Mouse (Mus musculus) leukemia stem cell, adult 10-12 weeks (primary cell): Measurements from ENCODE around the gene Washc1. TPM values are rescaled to one million over a fixed set of nuclear protein-coding genes. Genes with fewer than 3 reads are reported as not detected.

ENCODE experiments used
- polyA plus RNA-seq: library from polyadenylated mRNA; stranded (reverse); fragments of >175 nt; gene quantifications from 2 replicates; pipeline ENCODE4 v1.2.3, GENCODE M21; 2012; ENCODE audit warnings: low replicate concordance

Gene Washc1
- polyA plus RNA-seq: 22.2 and 31.0 TPM in 2 replicates

DNA sequence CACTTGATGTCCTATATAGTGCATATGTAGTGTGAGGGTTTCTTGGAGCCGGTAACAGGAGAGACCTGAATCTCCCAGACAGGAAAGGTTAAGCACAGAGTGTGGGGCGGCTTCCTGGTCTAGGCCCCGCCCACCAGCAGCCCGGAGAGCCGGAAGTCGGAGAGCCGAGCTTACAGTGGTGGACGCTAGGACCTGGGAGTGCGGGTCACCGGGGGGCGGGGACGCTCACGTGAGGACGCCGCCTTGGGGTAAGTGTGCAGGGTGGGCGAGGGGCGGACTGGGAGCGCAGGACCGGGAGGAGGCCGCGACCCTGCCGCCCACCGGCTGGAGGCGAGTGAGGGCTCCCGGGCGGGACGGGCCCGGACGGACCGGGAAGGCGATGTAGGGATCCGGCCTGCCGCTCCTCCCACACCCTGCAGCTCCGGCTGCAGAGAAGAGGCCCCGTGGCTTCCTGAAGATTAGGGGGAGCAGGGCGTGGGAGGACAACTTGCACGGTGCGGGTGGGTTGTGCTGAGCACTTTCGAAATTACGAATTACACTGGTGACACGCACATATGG is at the start of gene Washc1:
Washc1 (plus strand) TSS at position 144 of the 558 bp plus-strand sequence.

DNA sequence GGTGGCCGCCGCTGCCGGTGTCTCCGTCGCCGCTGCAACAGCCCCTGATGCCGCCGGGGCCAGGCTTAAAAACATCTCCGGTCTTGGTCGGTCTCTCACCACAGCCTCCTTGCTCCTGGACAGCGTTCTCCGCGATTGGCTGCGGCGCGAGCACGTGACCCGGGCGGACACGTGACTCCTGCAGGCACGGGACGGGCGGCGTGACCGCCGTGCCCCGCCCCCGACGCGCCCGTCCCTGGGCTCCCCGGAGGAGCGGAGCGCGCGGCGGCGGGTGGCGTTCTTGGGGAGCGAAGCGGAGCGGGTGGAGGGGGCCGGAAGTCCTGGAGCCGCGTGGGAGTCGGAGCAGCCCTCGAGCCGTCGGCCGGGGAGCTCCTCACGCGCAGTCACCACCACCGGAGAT is 34.4 kb upstream of the Washc1 start, which contains the start of gene Ankrd12:
Ankrd12 (minus strand) TSS at position 156 of the 400 bp plus-strand sequence.

DNA sequence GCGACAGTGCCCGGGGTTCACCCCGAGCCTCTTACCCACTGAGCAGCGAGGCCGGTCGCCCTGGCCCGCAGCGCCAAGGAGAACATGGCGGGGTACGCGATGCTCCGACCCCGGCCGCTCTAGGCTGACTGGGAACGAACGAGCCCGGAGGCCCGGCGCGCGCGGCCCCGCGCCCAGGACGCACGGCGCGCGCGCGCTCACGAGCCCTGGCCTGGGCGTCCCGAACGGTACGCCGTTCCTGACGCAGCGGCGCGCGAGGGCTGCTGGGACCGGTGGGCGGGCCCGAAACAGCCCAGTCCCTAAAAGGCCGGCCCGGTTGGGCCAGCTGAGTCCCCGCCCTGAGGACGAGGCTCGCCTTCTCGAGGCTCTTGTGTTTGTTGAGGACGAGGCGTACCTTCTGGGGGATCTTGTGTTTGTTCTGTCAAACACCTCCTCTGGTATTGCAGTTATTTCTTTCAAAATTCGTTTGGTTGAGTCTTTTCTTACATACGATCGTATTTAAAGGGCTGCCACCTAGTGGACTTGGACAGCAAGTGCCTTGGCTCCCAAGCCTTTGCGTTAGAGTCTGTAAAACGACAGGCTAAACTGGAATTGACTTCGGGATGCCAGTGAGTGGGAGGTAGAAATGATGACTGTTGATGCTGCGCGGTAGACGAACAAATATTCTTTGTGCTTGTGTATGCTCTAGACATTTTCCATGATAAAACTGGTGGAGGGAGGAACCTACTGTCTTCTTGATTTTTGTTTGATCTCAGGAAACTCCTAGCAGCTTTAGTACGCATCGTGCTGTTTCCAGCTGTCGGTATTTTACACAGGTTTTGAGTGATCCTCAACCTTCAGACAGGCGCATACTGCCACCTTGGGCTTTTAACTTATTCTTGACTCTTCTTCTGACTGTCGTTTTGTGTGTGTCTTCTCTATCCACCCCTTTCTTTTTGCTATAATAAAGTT is 9.7 kb upstream of the Washc1 start, which contains the start of gene Ndufv2:
Ndufv2 (minus strand) TSS at position 180 of the 951 bp plus-strand sequence.

DNA sequence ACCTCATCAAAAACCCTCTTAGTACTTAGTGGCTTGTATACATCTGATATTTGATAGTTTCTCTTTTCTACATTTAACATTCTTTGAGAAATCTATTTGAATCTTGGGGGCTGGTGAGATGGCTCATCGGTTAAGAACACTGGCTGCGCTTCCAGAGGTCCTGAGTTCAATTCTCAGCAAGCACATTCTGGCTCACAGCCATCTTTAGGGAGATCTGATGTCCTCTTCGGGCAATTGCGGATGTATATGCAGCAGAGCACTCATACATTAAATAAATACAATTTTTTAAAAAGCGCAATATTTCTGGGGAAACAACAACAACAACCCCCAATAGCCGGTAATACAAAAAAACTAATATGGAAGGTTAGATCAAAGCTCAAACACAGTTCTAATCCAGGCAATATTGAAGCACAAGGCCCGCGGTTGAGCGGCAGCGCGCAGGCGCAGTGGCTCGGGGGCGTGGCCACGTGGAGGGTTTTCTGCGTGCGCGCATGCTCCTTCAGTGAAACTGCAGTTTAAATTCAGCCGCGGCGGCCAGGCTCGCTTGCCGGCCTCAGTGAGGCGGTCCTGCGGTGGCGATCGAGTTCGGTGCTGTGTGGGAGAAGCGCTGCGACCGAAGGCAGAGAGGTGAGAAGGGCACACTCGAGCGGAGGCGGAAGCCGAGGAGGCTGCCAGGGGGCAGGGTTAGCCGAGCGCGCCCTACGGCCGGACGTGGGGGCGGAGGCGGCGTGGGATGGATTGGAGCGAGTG is 11.9 kb downstream of the Washc1 start, which contains the start of gene Ddx11:
Ddx11 (plus strand) TSS at position 455 of the 750 bp plus-strand sequence.

Other genes starting within 250 kb of the Washc1 start
- 50.9 and 141 TPM in 2 replicates for gene Ralbp1, start 225.7 kb upstream of the Washc1 start, polyA plus RNA-seq
- gene Twsg1, start 160.3 kb upstream of the Washc1 start, polyA plus RNA-seq: 10.7 and 26.6 TPM in 2 replicates
- gene Ankrd12, start 34.5 kb upstream of the Washc1 start, polyA plus RNA-seq: 4.5 and 4.8 TPM in 2 replicates
- 21.6 and 64.2 TPM in 2 replicates for gene Ndufv2, start 10.0 kb upstream of the Washc1 start, polyA plus RNA-seq
- 8.0 and 8.9 TPM in 2 replicates for gene Ddx11, start 12.0 kb downstream of the Washc1 start, polyA plus RNA-seq